Mouse (Mus musculus) adrenal gland, postnatal 36 days (tissue): ENCODE measurements around the gene Slc33a1. TPM values are rescaled to one million over a fixed set of nuclear protein-coding genes. Genes with fewer than 3 reads are reported as not detected.

Experiments
- DNase-seq, 2 experiments: peaks; one replicate each; pipeline ENCODE4 v3.0.0; 2021; ENCODE audit warnings: mixed read lengths in 1 of 2
- total RNA-seq, 2 experiments: library from RNA; stranded (reverse); gene quantifications; 2 replicates each; pipeline ENCODE4 v1.2.3; 2021

Gene Slc33a1
- total RNA-seq, 2 experiments from 2014 or later = 30.8 to 48.3 TPM

- DNase-seq = peak; percentile 88 to 90
Measured at GRCm38 (mm10) chr3:63898581-63899308, 65.8 kb downstream of the Slc33a1 start.

GRCm38 (mm10) chr3:63897177-63897576, 67.4 kb downstream of the Slc33a1 start:
- no peak for DNase-seq

DNA sequence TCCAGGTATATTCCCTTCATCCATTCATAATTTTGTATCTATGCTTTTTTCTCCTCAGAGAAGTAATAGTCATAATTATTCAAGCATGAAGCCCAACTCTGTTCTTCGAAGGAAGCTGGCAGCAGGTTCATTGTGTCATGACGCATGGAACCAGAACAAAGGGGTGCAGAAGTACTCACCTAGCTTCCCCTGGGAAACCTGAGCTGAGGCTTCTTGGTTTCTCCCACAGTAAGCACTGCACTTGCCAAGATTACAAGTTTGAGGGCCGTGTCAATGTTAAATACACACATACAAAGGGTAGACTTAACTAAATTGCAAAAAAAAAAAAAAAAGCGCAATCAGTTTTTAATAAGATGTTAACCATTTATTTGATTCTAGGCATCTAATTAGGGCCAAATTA, 68.3 kb downstream of the Slc33a1 start:
- DNase-seq = no peak

GRCm38 (mm10) chr3:63895786-63896185, 68.8 kb downstream of the Slc33a1 start:
- no peak for DNase-seq

DNA sequence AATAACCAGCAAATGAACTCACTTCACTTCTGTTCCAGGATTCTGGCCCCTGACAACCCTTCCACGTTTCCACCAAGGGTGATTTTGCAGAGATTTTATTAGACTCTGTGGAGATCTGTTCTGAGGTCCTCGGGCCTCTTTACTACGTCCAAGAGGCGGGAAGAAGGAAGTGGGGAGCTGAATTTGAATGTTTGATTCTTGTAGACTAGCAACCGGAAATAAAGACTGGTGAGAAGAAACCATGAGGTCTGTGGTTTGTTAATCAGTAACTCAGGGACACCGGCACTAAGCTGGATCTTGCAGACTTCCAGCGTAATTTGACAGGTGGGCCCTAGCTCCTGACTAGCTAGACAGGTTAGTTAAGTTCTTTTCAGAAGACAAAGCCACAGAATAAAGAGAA, 70.9 kb downstream of the Slc33a1 start:
- DNase-seq = no peak

DNA sequence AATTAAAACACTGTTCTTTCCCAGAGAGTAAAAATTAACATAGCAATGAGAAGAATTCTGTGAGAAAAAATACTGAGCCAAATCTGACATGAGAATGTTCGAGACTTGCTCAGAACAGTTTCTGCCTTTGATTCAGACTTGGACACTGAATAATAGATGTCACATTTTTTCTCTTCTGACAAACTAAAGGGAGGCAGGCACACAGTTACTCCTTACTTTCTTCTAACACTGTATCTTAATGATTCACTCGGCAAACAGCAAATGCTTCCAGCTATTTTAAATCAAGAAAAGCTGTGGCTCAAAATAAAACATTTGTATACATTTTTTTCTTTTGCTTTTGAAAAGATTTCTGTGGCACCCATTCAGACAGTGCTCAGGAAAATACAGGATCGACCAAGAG, 72.4 kb downstream of the Slc33a1 start:
- no peak for DNase-seq

Other genes with a start within 250 kb of the Slc33a1 start
- gene Plch1, start 65.3 kb downstream of the Slc33a1 start, total RNA-seq = under 1 TPM; 0.16 to 0.23 TPM
- gene E130311K13Rik, start 35.3 kb downstream of the Slc33a1 start, total RNA-seq = 10 to 100 TPM in 1 of 2 experiments, 1 to 10 TPM in 1; 8.3 to 14.1 TPM
- 10 to 100 TPM; 24.4 to 25.0 TPM for gene Gmps, start 11.3 kb upstream of the Slc33a1 start, total RNA-seq
- under 1 TPM; 0.10 to 0.33 TPM for gene Vmn2r1, start 116.8 kb upstream of the Slc33a1 start, total RNA-seq
- gene Vmn2r2, start 177.2 kb upstream of the Slc33a1 start, total RNA-seq = not detected